Mouse (Mus musculus) forebrain, embryonic 11.5 days (tissue): Measurements from ENCODE around the gene Col25a1. TPM values are rescaled to one million over a fixed set of nuclear protein-coding genes. Genes with fewer than 3 reads are reported as not detected.

Experiments
- ATAC-seq: fragments of 200-750 bp; cut with Nextera tagmentation; replicated peaks from 2 replicates; pipeline ENCODE4 v1.8.0; 2017; ENCODE audit warnings: moderate TSS enrichment; ENCODE audit not compliant: low FRiP score
- DNase-seq: peaks from one replicate; pipeline ENCODE4 v3.0.0-alpha.2; 2017; ENCODE audit warnings: low spot score
- H3K27ac ChIP-seq: fragments of 300-500 bp; sonication (generic); 2 replicates; pipeline ENCODE4 v1.5.1; 2014; ENCODE audit warnings: low read depth, low read length
- H3K27me3 ChIP-seq: fragments of 300-500 bp; sonication (generic); 2 replicates; pipeline ENCODE4 v1.6.1; 2014; ENCODE audit warnings: mild to moderate bottlenecking, low read length, mixed read lengths; ENCODE audit not compliant: control insufficient read depth, insufficient read depth
- H3K36me3 ChIP-seq: fragments of 300-500 bp; sonication (generic); 2 replicates; pipeline ENCODE4 v1.6.1; 2014; ENCODE audit warnings: mild to moderate bottlenecking, low read length, moderate library complexity, mixed read lengths; ENCODE audit not compliant: control insufficient read depth, insufficient read depth
- H3K4me1 ChIP-seq: fragments of 300-500 bp; sonication (generic); replicated peaks from 2 replicates; pipeline ENCODE4 v1.6.1; 2014; ENCODE audit warnings: low read length, mixed read lengths; ENCODE audit not compliant: control insufficient read depth, insufficient read depth
- H3K4me2 ChIP-seq: fragments of 300-500 bp; sonication (generic); 2 replicates; pipeline ENCODE4 v1.6.1; 2014; ENCODE audit warnings: low read depth, mild to moderate bottlenecking, low read length, moderate library complexity, mixed read lengths; ENCODE audit not compliant: severe bottlenecking
- H3K4me3 ChIP-seq: fragments of 300-500 bp; sonication (generic); 2 replicates; pipeline ENCODE4 v1.5.1; 2014; ENCODE audit warnings: low read depth, low read length
- H3K9ac ChIP-seq: fragments of 300-500 bp; sonication (generic); 2 replicates; pipeline ENCODE4 v1.6.1; 2014; ENCODE audit warnings: low read length
- H3K9me3 ChIP-seq: fragments of 300-500 bp; sonication (generic); 2 replicates; pipeline ENCODE4 v1.6.1; 2016; ENCODE audit warnings: low read length, mixed read lengths; ENCODE audit not compliant: control insufficient read depth
- WGBS: fragments of 180-500 bp; shearing (Covaris S2); extraction: QIAGEN DNeasy Blood & Tissue Kit; methylation state at CpG from one replicate; pipeline ENCODE4 v1.1.7; 2014; 5-methylcytosine and 5-hydroxymethylcytosine counted together
- polyA plus RNA-seq: library from polyadenylated mRNA; unstranded; fragments of >200 nt; fragmentation: Nextera tagmentation; extraction: Ambion mirVana; gene quantifications from 2 replicates; pipeline ENCODE4 v1.2.1, GENCODE M21; 2014

Col25a1 gene
- polyA plus RNA-seq, 1 experiment from 2014 or later, result 2.4 TPM

- H3K4me1 ChIP-seq, result no peaks in the 10 kb centered on the region; the same call in 1 of the 2 replicates
- H3K27me3 ChIP-seq, result no peaks in the 10 kb centered on the region
- no peak overlapping the region for H3K4me2 ChIP-seq
- no peak for ATAC-seq
- no peak overlapping the region for H3K9ac ChIP-seq
- H3K27ac ChIP-seq, result no peak overlapping the region
- DNase-seq, result no peak
- no peaks in the 10 kb centered on the region for H3K36me3 ChIP-seq
- H3K4me3 ChIP-seq, result no peak overlapping the region
- 74% methylated on average over 1 of the region's 1 CpGs for WGBS
- no peaks in the 10 kb centered on the region for H3K9me3 ChIP-seq
Measured at GRCm38 (mm10) chr3:130237852-130238251, 106.6 kb downstream of the Col25a1 start.

DNA sequence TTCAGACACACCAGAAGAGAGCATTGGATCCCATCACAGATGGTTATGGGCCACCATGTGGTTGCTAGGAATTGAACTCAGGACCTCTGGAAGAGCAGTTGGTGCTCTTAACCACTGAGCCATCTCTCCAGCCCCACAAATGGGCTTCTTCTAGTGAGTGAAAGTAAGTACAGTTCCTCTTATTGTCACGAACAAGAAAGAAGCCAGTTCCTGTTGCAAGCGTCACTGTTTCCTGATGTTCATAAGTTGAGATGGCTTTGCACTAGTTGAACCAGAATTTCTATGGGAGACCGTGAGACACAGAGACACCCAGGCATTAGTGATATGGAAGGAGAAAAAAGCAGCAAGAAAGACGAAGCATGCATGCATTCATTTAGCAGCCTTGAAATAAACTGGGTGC lies 110.6 kb downstream of the Col25a1 start:
- H3K9me3 ChIP-seq, result no peaks in the 10 kb centered on the region
- WGBS, result 88% methylated on average over 4 of the region's 4 CpGs
- H3K4me1 ChIP-seq, result no peaks in the 10 kb centered on the region; the same call in 1 of the 2 replicates
- no peaks in the 10 kb centered on the region for H3K36me3 ChIP-seq
- DNase-seq (no peak), ATAC-seq (no peak)
- H3K4me2 ChIP-seq, result no peak overlapping the region
- no peak overlapping the region for H3K4me3 ChIP-seq
- H3K9ac ChIP-seq, result no peak overlapping the region
- no peak overlapping the region for H3K27ac ChIP-seq
- H3K27me3 ChIP-seq, result no peaks in the 10 kb centered on the region

GRCm38 (mm10) chr3:130242647-130243296 lies 111.5 kb downstream of the Col25a1 start:
- Histone ChIP-seq H3K27me3 (no peaks in the 10 kb centered on the region), H3K9ac (no peak overlapping the region), H3K9me3 (no peaks in the 10 kb centered on the region), H3K4me3 (no peak overlapping the region), H3K36me3 (no peaks in the 10 kb centered on the region), H3K4me1 (no peaks in the 10 kb centered on the region; the same call in 1 of the 2 replicates), H3K4me2 (no peak overlapping the region), H3K27ac (no peak overlapping the region)
- ATAC-seq (no peak), DNase-seq (no peak)
- WGBS, result 71% methylated on average over 8 of the region's 8 CpGs

- 87% methylated on average over 7 of the region's 7 CpGs for WGBS
- H3K4me1 ChIP-seq, result no peaks in the 10 kb centered on the region
- no peak for ATAC-seq
Measured at GRCm38 (mm10) chr3:130252355-130252754, 121.1 kb downstream of the Col25a1 start.

GRCm38 (mm10) chr3:130256059-130256458 lies 124.8 kb downstream of the Col25a1 start:
- H3K27ac ChIP-seq, result no peak overlapping the region
- no peaks in the 10 kb centered on the region for H3K4me1 ChIP-seq
- H3K9me3 ChIP-seq, result no peaks in the 10 kb centered on the region; the same call in 1 of the 2 replicates
- no peak overlapping the region for H3K4me3 ChIP-seq
- ATAC-seq (no peak), DNase-seq (no peak)
- H3K9ac ChIP-seq, result no peak overlapping the region
- WGBS, result 87% methylated on average over 3 of the region's 3 CpGs
- no peaks in the 10 kb centered on the region for H3K27me3 ChIP-seq
- H3K4me2 ChIP-seq, result no peak overlapping the region
- no peaks in the 10 kb centered on the region for H3K36me3 ChIP-seq

More at GRCm38 (mm10) chr3:130252355-130252754, 121.1 kb downstream of the Col25a1 start:
- Histone ChIP-seq H3K27ac (no peak overlapping the region), H3K4me3 (no peak overlapping the region), H3K9me3 (no peaks in the 10 kb centered on the region), H3K27me3 (no peaks in the 10 kb centered on the region), H3K36me3 (no peaks in the 10 kb centered on the region), H3K9ac (no peak overlapping the region), H3K4me2 (no peak overlapping the region)
- no peak for DNase-seq

GRCm38 (mm10) chr3:130256610-130257009 lies 125.3 kb downstream of the Col25a1 start:
- no peaks in the 10 kb centered on the region for H3K27me3 ChIP-seq
- H3K9ac ChIP-seq, result no peak overlapping the region
- no peak overlapping the region for H3K27ac ChIP-seq
- ATAC-seq, result no peak
- H3K4me2 ChIP-seq, result no peak overlapping the region
- no peaks in the 10 kb centered on the region; the same call in 1 of the 2 replicates for H3K9me3 ChIP-seq
- no peaks in the 10 kb centered on the region for H3K36me3 ChIP-seq
- 92% methylated on average over 7 of the region's 7 CpGs for WGBS
- no peak for DNase-seq
- no peaks in the 10 kb centered on the region for H3K4me1 ChIP-seq
- H3K4me3 ChIP-seq, result no peak overlapping the region

DNA sequence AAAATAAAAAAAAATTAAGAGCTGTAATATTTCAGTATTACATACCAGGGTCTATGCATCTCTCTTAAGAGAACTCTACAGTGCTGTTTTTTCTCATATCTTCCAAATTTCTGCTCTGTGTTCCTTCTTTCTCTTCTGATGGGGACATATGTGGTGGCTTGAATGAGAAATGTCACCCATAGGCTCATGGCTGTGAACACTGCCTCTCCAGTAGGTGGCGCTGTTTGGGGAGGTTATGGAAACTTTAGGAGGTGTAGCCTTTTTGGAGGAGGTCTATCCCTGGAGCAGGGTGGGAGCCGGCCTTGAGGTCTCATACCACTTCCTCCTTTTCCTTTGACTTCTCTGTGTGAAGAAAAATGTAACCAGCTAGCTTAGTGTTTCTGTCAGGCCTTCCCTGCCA lies 128.4 kb downstream of the Col25a1 start:
- no peak overlapping the region for H3K4me2 ChIP-seq

DNA sequence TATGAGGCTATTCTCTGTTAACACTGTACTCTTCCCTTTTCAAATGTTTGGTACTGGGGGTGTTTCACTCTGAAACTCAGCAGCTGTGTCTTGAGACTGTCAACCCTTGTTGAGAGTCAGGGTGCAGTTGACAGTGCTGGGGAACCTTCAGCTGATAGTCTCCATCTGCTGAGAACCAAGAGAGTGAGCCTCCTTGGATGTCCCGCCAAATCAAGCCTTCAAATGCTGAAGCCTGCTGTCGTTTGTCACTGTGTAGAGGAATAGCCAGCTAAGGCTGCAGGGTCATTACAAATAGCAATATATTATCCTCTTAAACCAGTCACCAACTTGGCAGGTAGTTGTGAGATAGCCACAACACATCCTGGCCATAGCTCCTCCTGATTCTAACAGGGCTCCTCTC lies 129.0 kb downstream of the Col25a1 start:
- WGBS, result 87% methylated on average over 2 of the region's 2 CpGs
- Histone ChIP-seq H3K4me2 (no peak overlapping the region), H3K9ac (no peak overlapping the region), H3K27ac (no peak overlapping the region), H3K9me3 (no peaks in the 10 kb centered on the region; the same call in 1 of the 2 replicates), H3K36me3 (no peaks in the 10 kb centered on the region), H3K4me1 (no peaks in the 10 kb centered on the region), H3K4me3 (no peak overlapping the region), H3K27me3 (no peaks in the 10 kb centered on the region)
- DNase-seq (no peak), ATAC-seq (no peak)

More for the DNA sequence above, 128.4 kb downstream of the Col25a1 start:
- no peaks in the 10 kb centered on the region for H3K27me3 ChIP-seq
- H3K4me3 ChIP-seq, result no peak overlapping the region
- 93% methylated on average over 2 of the region's 2 CpGs for WGBS
- DNase-seq (no peak), ATAC-seq (no peak)
- H3K36me3 ChIP-seq, result no peaks in the 10 kb centered on the region
- no peaks in the 10 kb centered on the region for H3K4me1 ChIP-seq
- H3K27ac ChIP-seq, result no peak overlapping the region
- no peaks in the 10 kb centered on the region; the same call in 1 of the 2 replicates for H3K9me3 ChIP-seq
- H3K9ac ChIP-seq, result no peak overlapping the region

GRCm38 (mm10) chr3:130265104-130265503 lies 133.8 kb downstream of the Col25a1 start:
- Histone ChIP-seq H3K9me3 (no peaks in the 10 kb centered on the region), H3K27me3 (no peaks in the 10 kb centered on the region), H3K27ac (no peak overlapping the region), H3K4me1 (no peaks in the 10 kb centered on the region), H3K9ac (no peak overlapping the region), H3K4me2 (no peak overlapping the region), H3K36me3 (no peaks in the 10 kb centered on the region), H3K4me3 (no peak overlapping the region)
- no peak for DNase-seq
- ATAC-seq, result no peak
- WGBS, result 94% methylated on average over 9 of the region's 9 CpGs
